Mouse (Mus musculus): ENCODE measurements around the gene Olfr1341. TPM values are rescaled to one million over a fixed set of nuclear protein-coding genes. Genes with fewer than 3 reads are reported as not detected.

The Olfr1341 gene
- total and polyA plus RNA-seq, 3 experiments = not detected

GRCm38 (mm10) chr4:118758637-118759036, 55.3 kb downstream of the Olfr1341 start, which contains the start of gene Olfr1338:
Olfr1338 (minus strand) TSS chr4:118758737.
- H3K36me3 ChIP-seq (ENCODE audit: control insufficient read depth in 1 of 2, insufficient read depth in 2 of 2, low read length in 2 of 2) = no peaks in the 10 kb centered on the region
- no peaks in the 10 kb centered on the region for H3K27me3 ChIP-seq (ENCODE audit: control insufficient read depth in 1 of 2, insufficient read depth in 2 of 2, low read length in 2 of 2)
- TF ChIP-seq SMC3 (IDR thresholded peaks at IDR 0.05; ENCODE audit: low read depth, low read length) = no peak
- no peak for TF ChIP-seq NELFE (IDR thresholded peaks at IDR 0.05; ENCODE audit: low read depth, low read length)
- TF ChIP-seq ZKSCAN1 (IDR thresholded peaks at IDR 0.05; ENCODE audit: low read depth, low read length) = no peak
- no peak for TF ChIP-seq KAT2A (conservative IDR thresholded peaks at IDR 0.05; ENCODE audit: low read depth, low read length)
- no peak for TF ChIP-seq MAX (IDR thresholded peaks at IDR 0.05; ENCODE audit: low read length)
- TF ChIP-seq RAD21 (IDR thresholded peaks at IDR 0.05; ENCODE audit: low read depth, low read length) = no peak
- no peak for TF ChIP-seq USF2 (IDR thresholded peaks at IDR 0.05; ENCODE audit: borderline replicate concordance in 1 of 2, insufficient read depth in 1 of 2, low read depth in 1 of 2, low read length in 2 of 2)
- no peak for TF ChIP-seq CHD2 (IDR thresholded peaks at IDR 0.05; ENCODE audit: low read length)
- TF ChIP-seq E2F4 (IDR thresholded peaks at IDR 0.05; ENCODE audit: borderline replicate concordance, low read depth, low read length) = no peak
- TF ChIP-seq MAZ (IDR thresholded peaks at IDR 0.05; ENCODE audit: low read depth, low read length) = no peak
- no peak for TF ChIP-seq POLR2AphosphoS5 (IDR thresholded peaks at IDR 0.05; ENCODE audit: borderline replicate concordance, low read depth, low read length)
- no peak for TF ChIP-seq ETS1 (IDR thresholded peaks at IDR 0.05; ENCODE audit: low read depth, low read length)
- TF ChIP-seq MYB (IDR thresholded peaks at IDR 0.05; ENCODE audit: low read depth, low read length) = no peak
- TF ChIP-seq TBP (IDR thresholded peaks at IDR 0.05; ENCODE audit: low read depth, low read length) = no peak
- H3K9me3 ChIP-seq (replicated peaks; ENCODE audit: insufficient read depth, low read length) = no peaks in the 10 kb centered on the region
- H3K79me2 ChIP-seq (ENCODE audit: control insufficient read depth, insufficient read depth, low read length, poor library complexity) = no peaks in the 10 kb centered on the region
- no peaks in the 10 kb centered on the region for H3K4me1 ChIP-seq (ENCODE audit: control insufficient read depth in 1 of 2, insufficient read depth in 2 of 2, low read length in 2 of 2)
- no peak within 1 kb of the TSS for H3K9ac ChIP-seq (ENCODE audit: control insufficient read depth, low read depth, low read length, poor library complexity, severe bottlenecking)
- no peak within 1 kb of the TSS for H3K27ac ChIP-seq (ENCODE audit: control insufficient read depth, low read depth, low read length)
- no peak for DNase-seq (ENCODE audit: low read depth, low spot score)
- H3K4me3 ChIP-seq (ENCODE audit: control insufficient read depth in 1 of 2, insufficient read depth in 1 of 2, low read depth in 2 of 2, low read length in 2 of 2) = no peak within 1 kb of the TSS

Other genes starting within 250 kb of the Olfr1341 start
- gene Mpl, start 246.0 kb upstream of the Olfr1341 start, total RNA-seq (2012; rRNA removed) = 0.04 TPM in 1 of 2 replicates, not detected in the other
- under 1 TPM in 1 of 2 experiments, not detected in 1; 0.04 TPM for gene Mpl, start 246.0 kb upstream of the Olfr1341 start, polyA plus RNA-seq (2012; ENCODE audit: insufficient read depth in 1 of 2, insufficient read length in 2 of 2, low read depth in 1 of 2, low replicate concordance in 2 of 2, missing spikeins in 1 of 2)
- gene Tie1, start 213.5 kb upstream of the Olfr1341 start, total RNA-seq (2012; rRNA removed) = not detected in 2 replicates
- under 1 TPM in 1 of 2 experiments, not detected in 1; 0.03 TPM for gene Tie1, start 213.5 kb upstream of the Olfr1341 start, polyA plus RNA-seq (2012; ENCODE audit: insufficient read depth in 1 of 2, insufficient read length in 2 of 2, low read depth in 1 of 2, low replicate concordance in 2 of 2, missing spikeins in 1 of 2)
- not detected in 2 replicates for gene 2610528J11Rik, start 176.5 kb upstream of the Olfr1341 start, total RNA-seq (2012; rRNA removed)
- gene 2610528J11Rik, start 176.5 kb upstream of the Olfr1341 start, polyA plus RNA-seq (2012; ENCODE audit: insufficient read depth in 1 of 2, insufficient read length in 2 of 2, low read depth in 1 of 2, low replicate concordance in 2 of 2, missing spikeins in 1 of 2) = not detected
- 1.5 and 1.8 TPM in 2 replicates for gene Tmem125, start 159.5 kb upstream of the Olfr1341 start, total RNA-seq (2012; rRNA removed)
- gene Tmem125, start 159.5 kb upstream of the Olfr1341 start, polyA plus RNA-seq (2012; ENCODE audit: insufficient read depth in 1 of 2, insufficient read length in 2 of 2, low read depth in 1 of 2, low replicate concordance in 2 of 2, missing spikeins in 1 of 2) = 1 to 10 TPM in 1 of 2 experiments, not detected in 1; 3.2 TPM
- not detected in 2 replicates for gene Cfap57, start 82.7 kb upstream of the Olfr1341 start, total RNA-seq (2012; rRNA removed)
- gene Cfap57, start 82.7 kb upstream of the Olfr1341 start, polyA plus RNA-seq (2012; ENCODE audit: insufficient read depth in 1 of 2, insufficient read length in 2 of 2, low read depth in 1 of 2, low replicate concordance in 2 of 2, missing spikeins in 1 of 2) = not detected
- 313 and 357 TPM in 2 replicates for gene Ebna1bp2, start 82.7 kb upstream of the Olfr1341 start, total RNA-seq (2012; rRNA removed)
- gene Ebna1bp2, start 82.7 kb upstream of the Olfr1341 start, polyA plus RNA-seq (2012; ENCODE audit: insufficient read depth in 1 of 2, insufficient read length in 2 of 2, low read depth in 1 of 2, low replicate concordance in 2 of 2, missing spikeins in 1 of 2) = 100 to 1,000 TPM in 1 of 2 experiments, not detected in 1; 378 TPM
- gene Olfr62, start 44.6 kb upstream of the Olfr1341 start, total RNA-seq (2012; rRNA removed) = not detected in 2 replicates
- gene Olfr62, start 44.6 kb upstream of the Olfr1341 start, polyA plus RNA-seq (2012; ENCODE audit: insufficient read depth in 1 of 2, insufficient read length in 2 of 2, low read depth in 1 of 2, low replicate concordance in 2 of 2, missing spikeins in 1 of 2) = not detected
- not detected in 2 replicates for gene Olfr1342, start 10.8 kb upstream of the Olfr1341 start, total RNA-seq (2012; rRNA removed)
- gene Olfr1342, start 10.8 kb upstream of the Olfr1341 start, polyA plus RNA-seq (2012; ENCODE audit: insufficient read depth in 1 of 2, insufficient read length in 2 of 2, low read depth in 1 of 2, low replicate concordance in 2 of 2, missing spikeins in 1 of 2) = not detected
- gene Olfr1340, start 16.6 kb downstream of the Olfr1341 start, total RNA-seq (2012; rRNA removed) = not detected in 2 replicates
- gene Olfr1340, start 16.6 kb downstream of the Olfr1341 start, polyA plus RNA-seq (2012; ENCODE audit: insufficient read depth in 1 of 2, insufficient read length in 2 of 2, low read depth in 1 of 2, low replicate concordance in 2 of 2, missing spikeins in 1 of 2) = not detected
- not detected in 2 replicates for gene Olfr1339, start 28.7 kb downstream of the Olfr1341 start, total RNA-seq (2012; rRNA removed)
- not detected for gene Olfr1339, start 28.7 kb downstream of the Olfr1341 start, polyA plus RNA-seq (2012; ENCODE audit: insufficient read depth in 1 of 2, insufficient read length in 2 of 2, low read depth in 1 of 2, low replicate concordance in 2 of 2, missing spikeins in 1 of 2)
- not detected in 2 replicates for gene Olfr1338, start 55.2 kb downstream of the Olfr1341 start, total RNA-seq (2012; rRNA removed)
- not detected for gene Olfr1338, start 55.2 kb downstream of the Olfr1341 start, polyA plus RNA-seq (2012; ENCODE audit: insufficient read depth in 1 of 2, insufficient read length in 2 of 2, low read depth in 1 of 2, low replicate concordance in 2 of 2, missing spikeins in 1 of 2)
- not detected in 2 replicates for gene Olfr1337, start 79.1 kb downstream of the Olfr1341 start, total RNA-seq (2012; rRNA removed)
- not detected for gene Olfr1337, start 79.1 kb downstream of the Olfr1341 start, polyA plus RNA-seq (2012; ENCODE audit: insufficient read depth in 1 of 2, insufficient read length in 2 of 2, low read depth in 1 of 2, low replicate concordance in 2 of 2, missing spikeins in 1 of 2)
- not detected in 2 replicates for gene Olfr1335, start 106.4 kb downstream of the Olfr1341 start, total RNA-seq (2012; rRNA removed)
- gene Olfr1335, start 106.4 kb downstream of the Olfr1341 start, polyA plus RNA-seq (2012; ENCODE audit: insufficient read depth in 1 of 2, insufficient read length in 2 of 2, low read depth in 1 of 2, low replicate concordance in 2 of 2, missing spikeins in 1 of 2) = not detected
- gene Olfr1333, start 132.8 kb downstream of the Olfr1341 start, total RNA-seq (2012; rRNA removed) = not detected in 2 replicates
- gene Olfr1333, start 132.8 kb downstream of the Olfr1341 start, polyA plus RNA-seq (2012; ENCODE audit: insufficient read depth in 1 of 2, insufficient read length in 2 of 2, low read depth in 1 of 2, low replicate concordance in 2 of 2, missing spikeins in 1 of 2) = not detected
- gene Olfr1331, start 161.1 kb downstream of the Olfr1341 start, total RNA-seq (2012; rRNA removed) = not detected in 2 replicates
- gene Olfr1331, start 161.1 kb downstream of the Olfr1341 start, polyA plus RNA-seq (2012; ENCODE audit: insufficient read depth in 1 of 2, insufficient read length in 2 of 2, low read depth in 1 of 2, low replicate concordance in 2 of 2, missing spikeins in 1 of 2) = not detected
- gene Olfr1330, start 185.1 kb downstream of the Olfr1341 start, total RNA-seq (2012; rRNA removed) = not detected in 2 replicates
- gene Olfr1330, start 185.1 kb downstream of the Olfr1341 start, polyA plus RNA-seq (2012; ENCODE audit: insufficient read depth in 1 of 2, insufficient read length in 2 of 2, low read depth in 1 of 2, low replicate concordance in 2 of 2, missing spikeins in 1 of 2) = not detected
- gene Olfr1329, start 213.9 kb downstream of the Olfr1341 start, total RNA-seq (2012; rRNA removed) = not detected in 2 replicates
- gene Olfr1329, start 213.9 kb downstream of the Olfr1341 start, polyA plus RNA-seq (2012; ENCODE audit: insufficient read depth in 1 of 2, insufficient read length in 2 of 2, low read depth in 1 of 2, low replicate concordance in 2 of 2, missing spikeins in 1 of 2) = not detected
- gene Olfr1328, start 235.1 kb downstream of the Olfr1341 start, total RNA-seq (2012; rRNA removed) = not detected in 2 replicates
- not detected for gene Olfr1328, start 235.1 kb downstream of the Olfr1341 start, polyA plus RNA-seq (2012; ENCODE audit: insufficient read depth in 1 of 2, insufficient read length in 2 of 2, low read depth in 1 of 2, low replicate concordance in 2 of 2, missing spikeins in 1 of 2)

All from MEL (cell line).